Mouse (Mus musculus) midbrain, embryonic 10.5 days (tissue): Measurements from ENCODE around the gene Wdr82. TPM values are rescaled to one million over a fixed set of nuclear protein-coding genes. Genes with fewer than 3 reads are reported as not detected.

Experiments used
- DNase-seq: peaks from one replicate; pipeline ENCODE4 v3.0.0-alpha.2; 2017; ENCODE audit warnings: low spot score
- H3K27ac ChIP-seq: fragments of 300-500 bp; sonication (generic); replicated peaks from 2 replicates; pipeline ENCODE4 v1.5.1; 2016; ENCODE audit warnings: mild to moderate bottlenecking
- H3K27me3 ChIP-seq: fragments of 300-500 bp; sonication (generic); 2 replicates; pipeline ENCODE4 v1.6.1; 2016; ENCODE audit warnings: low read depth, mild to moderate bottlenecking; ENCODE audit not compliant: poor library complexity, severe bottlenecking
- H3K36me3 ChIP-seq: fragments of 300-500 bp; sonication (generic); 2 replicates; pipeline ENCODE4 v1.6.1; 2016; ENCODE audit warnings: mild to moderate bottlenecking, moderate library complexity
- H3K4me1 ChIP-seq: fragments of 300-500 bp; sonication (generic); 2 replicates; pipeline ENCODE4 v1.6.1; 2016
- H3K4me3 ChIP-seq: fragments of 300-500 bp; sonication (generic); 2 replicates; pipeline ENCODE4 v1.5.1; 2016; ENCODE audit warnings: mild to moderate bottlenecking, moderate library complexity
- H3K9me3 ChIP-seq: fragments of 300-500 bp; sonication (generic); replicated peaks from 2 replicates; pipeline ENCODE4 v1.6.1; 2016; ENCODE audit warnings: mild to moderate bottlenecking
- whole genome bisulfite sequencing: fragments of 180-500 bp; shearing (Covaris S2); methylation state at CpG from one replicate; pipeline ENCODE4 v1.1.7; 2016; 5-methylcytosine and 5-hydroxymethylcytosine counted together
- polyA plus RNA-seq: library from polyadenylated mRNA; unstranded; fragments of >200 nt; fragmentation: Nextera tagmentation; extraction: Ambion mirVana; gene quantifications from 2 replicates; pipeline ENCODE4 v1.2.1, GENCODE M21; 2016

Wdr82 gene
- polyA plus RNA-seq, 1 experiment from 2014 or later = 23.4 TPM

DNA sequence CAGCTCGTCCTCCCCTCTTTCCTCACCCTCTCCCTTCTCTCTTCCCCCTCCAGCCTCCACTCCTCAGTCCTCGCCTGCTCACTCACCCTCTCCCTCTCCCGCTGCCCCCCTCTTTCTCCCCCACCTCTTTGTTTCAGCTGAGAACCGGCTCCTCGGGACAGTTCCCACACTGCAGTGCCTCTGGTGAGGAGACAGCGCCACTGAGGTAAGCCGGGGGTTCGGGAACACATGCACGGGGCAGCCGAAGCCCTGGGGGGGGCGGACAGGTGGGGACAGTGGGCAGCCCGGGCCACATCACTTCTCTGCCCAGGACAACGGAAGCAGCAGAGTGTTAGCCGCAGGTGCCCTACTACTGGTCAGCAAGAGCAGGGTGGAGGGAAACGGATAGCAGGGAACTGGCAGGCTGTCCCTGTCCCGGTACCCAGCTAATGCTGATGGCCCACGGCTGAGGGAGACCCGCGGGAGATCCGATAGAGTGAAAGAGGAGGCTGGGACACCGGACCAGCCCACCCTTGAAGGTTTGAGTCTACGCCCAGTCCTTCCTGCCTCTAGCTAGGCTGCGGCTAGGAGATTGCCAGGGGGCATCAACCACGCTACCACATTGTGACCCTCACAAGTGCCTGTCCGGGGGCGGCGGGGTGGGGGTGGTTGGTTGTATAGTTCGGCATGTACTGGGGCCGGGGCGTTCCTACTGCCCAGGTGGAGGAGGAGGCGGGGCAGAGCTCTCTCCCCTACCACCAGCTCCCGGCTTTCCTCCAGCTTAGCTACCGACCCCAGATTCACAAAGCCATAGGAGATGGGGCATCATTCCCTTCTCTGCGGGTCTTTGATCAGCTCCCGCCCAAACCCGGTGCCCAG, 22.0 kb upstream of the Wdr82 start:
- Histone ChIP-seq H3K36me3 (peaks cover 38% of the 10 kb centered on the region), H3K4me1 (peaks cover 45% of the 10 kb centered on the region), H3K27me3 (peaks cover 31% of the 10 kb centered on the region)

GRCm38 (mm10) chr9:106149399-106149754, 21.4 kb upstream of the Wdr82 start:
- no peaks in the 10 kb centered on the region for H3K9me3 ChIP-seq
- peak overlapping the region; percentile 74 for H3K4me3 ChIP-seq
- H3K36me3 ChIP-seq = peaks cover 43% of the 10 kb centered on the region
- peaks cover 45% of the 10 kb centered on the region for H3K4me1 ChIP-seq
- H3K27ac ChIP-seq = peak overlapping the region; percentile 97
- DNase-seq = peak; percentile 38
- WGBS = 18% methylated on average over 10 of the region's 10 CpGs
- peaks cover 31% of the 10 kb centered on the region for H3K27me3 ChIP-seq

More for the DNA sequence above, 22.0 kb upstream of the Wdr82 start:
- DNase-seq = no peak
- Histone ChIP-seq H3K27ac (peak overlapping the region; percentile 97), H3K9me3 (no peaks in the 10 kb centered on the region), H3K4me3 (peak overlapping the region; percentile 74)
- 1% methylated on average over 36 of the region's 36 CpGs for WGBS

DNA sequence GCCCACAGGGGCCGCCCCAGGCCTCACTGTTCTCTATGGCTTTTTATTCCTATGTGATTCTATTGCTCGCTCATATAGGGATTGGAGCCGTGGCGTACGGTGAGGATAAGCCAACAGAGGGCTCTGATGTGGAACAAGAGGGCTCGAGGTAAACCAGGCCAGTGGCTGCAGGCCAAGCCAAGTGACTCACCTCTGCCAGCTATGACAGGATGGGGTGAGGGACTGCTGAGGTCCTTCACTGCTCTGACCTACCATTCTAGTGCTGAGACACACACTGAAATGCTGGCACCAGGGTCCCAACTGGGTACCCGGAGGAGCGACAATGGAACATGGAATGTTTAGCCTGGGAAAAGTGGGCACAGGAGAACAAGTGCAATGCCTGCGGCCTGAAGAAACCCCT, 16.6 kb upstream of the Wdr82 start:
- Histone ChIP-seq H3K4me3 (no peak overlapping the region), H3K36me3 (peaks cover 51% of the 10 kb centered on the region), H3K9me3 (no peaks in the 10 kb centered on the region), H3K27ac (peak overlapping the region; percentile 73; the same call in 1 of the 2 replicates), H3K4me1 (peaks cover 58% of the 10 kb centered on the region), H3K27me3 (peaks cover 10% of the 10 kb centered on the region)
- 92% methylated on average over 9 of the region's 9 CpGs for WGBS
- no peak for DNase-seq

- H3K4me3 ChIP-seq = no peak overlapping the region
- H3K36me3 ChIP-seq = peaks cover 36% of the 10 kb centered on the region
- H3K9me3 ChIP-seq = no peaks in the 10 kb centered on the region
- 65% methylated on average over 5 of the region's 5 CpGs for WGBS
- peak; percentile 78 for DNase-seq
- peaks cover 53% of the 10 kb centered on the region for H3K4me1 ChIP-seq
- peak overlapping the region; percentile 73 for H3K27ac ChIP-seq
- no peaks in the 10 kb centered on the region for H3K27me3 ChIP-seq
Measured at GRCm38 (mm10) chr9:106156419-106156818, 14.3 kb upstream of the Wdr82 start.

GRCm38 (mm10) chr9:106156921-106157622, 13.7 kb upstream of the Wdr82 start:
- WGBS = 82% methylated on average over 21 of the region's 21 CpGs
- Histone ChIP-seq H3K27me3 (peaks cover 4% of the 10 kb centered on the region; the same call in 1 of the 2 replicates), H3K27ac (peak overlapping the region; percentile 47), H3K9me3 (no peaks in the 10 kb centered on the region), H3K4me3 (no peak overlapping the region), H3K4me1 (peaks cover 53% of the 10 kb centered on the region), H3K36me3 (peaks cover 30% of the 10 kb centered on the region)
- no peak for DNase-seq

GRCm38 (mm10) chr9:106157623-106157925, 13.2 kb upstream of the Wdr82 start:
- WGBS = 85% methylated on average over 10 of the region's 10 CpGs
- H3K36me3 ChIP-seq = peaks cover 25% of the 10 kb centered on the region
- H3K9me3 ChIP-seq = no peaks in the 10 kb centered on the region
- peak overlapping the region; percentile 47; the same call in 1 of the 2 replicates for H3K27ac ChIP-seq
- no peak overlapping the region for H3K4me3 ChIP-seq
- H3K27me3 ChIP-seq = peaks cover 4% of the 10 kb centered on the region; the same call in 1 of the 2 replicates
- H3K4me1 ChIP-seq = peaks cover 53% of the 10 kb centered on the region
- no peak for DNase-seq

GRCm38 (mm10) chr9:106158037-106158491, 12.7 kb upstream of the Wdr82 start, which contains the start of gene Glyctk:
Gene Glyctk, minus strand, starts transcription at chr9:106158138.
- Histone ChIP-seq H3K4me1 (peaks cover 53% of the 10 kb centered on the region), H3K9me3 (no peaks in the 10 kb centered on the region), H3K36me3 (peaks cover 20% of the 10 kb centered on the region), H3K27me3 (peaks cover 4% of the 10 kb centered on the region; the same call in 1 of the 2 replicates), H3K4me3 (no peak within 1 kb of the TSS), H3K27ac (peak within 1 kb of the TSS; percentile 47; the same call in 1 of the 2 replicates)
- DNase-seq = no peak
- WGBS = 88% methylated on average over 6 of the region's 6 CpGs

- Histone ChIP-seq H3K27me3 (peaks cover 4% of the 10 kb centered on the region; the same call in 1 of the 2 replicates), H3K27ac (no peak overlapping the region), H3K9me3 (no peaks in the 10 kb centered on the region), H3K4me1 (peaks cover 53% of the 10 kb centered on the region), H3K36me3 (peaks cover 8% of the 10 kb centered on the region), H3K4me3 (peak overlapping the region; percentile 69)
- DNase-seq = no peak
- WGBS = 82% methylated on average over 9 of the region's 9 CpGs
Measured at GRCm38 (mm10) chr9:106159237-106159636, 11.5 kb upstream of the Wdr82 start.

DNA sequence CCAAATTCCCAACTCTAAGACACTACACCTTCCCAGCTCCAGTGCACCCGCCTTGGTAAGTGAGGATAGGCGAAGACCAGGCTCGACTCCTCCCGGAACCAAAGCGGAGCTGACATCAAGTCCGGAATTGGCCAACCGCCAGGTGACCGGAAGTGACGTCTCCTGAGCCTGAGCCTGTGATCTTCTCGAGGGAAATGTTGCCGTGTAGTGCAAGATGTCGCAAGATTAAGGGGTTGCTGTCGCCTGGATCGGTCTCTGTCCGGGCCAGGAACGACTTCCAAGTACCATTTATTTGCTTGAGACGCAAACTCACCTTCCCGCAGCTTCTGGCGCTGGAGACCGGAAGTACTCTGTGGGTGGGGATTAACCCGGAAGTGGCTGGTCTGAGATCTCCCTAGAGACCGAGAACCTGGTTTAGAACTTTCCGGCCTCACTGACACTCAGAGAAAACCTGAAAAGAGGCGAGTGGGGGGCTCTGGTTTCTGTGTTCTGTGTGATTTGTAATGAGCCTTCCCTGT, 10.9 kb upstream of the Wdr82 start:
- peak; percentile 90 for DNase-seq
- H3K4me3 ChIP-seq = peak overlapping the region; percentile 69
- peak overlapping the region; percentile 98 for H3K27ac ChIP-seq
- peaks cover 4% of the 10 kb centered on the region; the same call in 1 of the 2 replicates for H3K27me3 ChIP-seq
- H3K4me1 ChIP-seq = peaks cover 49% of the 10 kb centered on the region
- no peaks in the 10 kb centered on the region for H3K9me3 ChIP-seq
- 2% methylated on average over 24 of the region's 24 CpGs for WGBS
- peaks cover 3% of the 10 kb centered on the region for H3K36me3 ChIP-seq

DNA sequence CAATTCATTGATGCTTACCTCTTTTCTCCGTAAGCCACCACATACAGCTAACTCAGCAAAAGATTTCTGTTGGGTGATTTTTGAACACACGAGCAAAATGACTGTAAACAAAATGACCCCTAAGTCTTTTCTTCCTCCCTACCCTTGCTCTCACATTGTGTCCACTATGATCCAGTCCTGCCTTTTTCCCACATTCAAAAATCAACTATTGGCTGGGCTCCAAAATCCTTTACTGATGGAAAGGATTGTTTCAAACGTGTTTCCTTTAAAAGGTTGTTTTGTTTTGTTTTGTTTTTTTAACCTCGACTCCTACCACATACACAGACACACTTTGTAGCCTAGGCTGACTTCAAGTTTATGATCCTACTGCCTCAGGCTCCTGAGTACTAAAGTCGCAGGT, 10.3 kb upstream of the Wdr82 start:
- Histone ChIP-seq H3K9me3 (no peaks in the 10 kb centered on the region), H3K4me3 (peak overlapping the region; percentile 69), H3K4me1 (peaks cover 43% of the 10 kb centered on the region), H3K27ac (peak overlapping the region; percentile 98), H3K36me3 (no peaks in the 10 kb centered on the region; the same call in 1 of the 2 replicates), H3K27me3 (peaks cover 4% of the 10 kb centered on the region; the same call in 1 of the 2 replicates)
- DNase-seq = no peak
- WGBS = 46% methylated on average over 5 of the region's 5 CpGs

DNA sequence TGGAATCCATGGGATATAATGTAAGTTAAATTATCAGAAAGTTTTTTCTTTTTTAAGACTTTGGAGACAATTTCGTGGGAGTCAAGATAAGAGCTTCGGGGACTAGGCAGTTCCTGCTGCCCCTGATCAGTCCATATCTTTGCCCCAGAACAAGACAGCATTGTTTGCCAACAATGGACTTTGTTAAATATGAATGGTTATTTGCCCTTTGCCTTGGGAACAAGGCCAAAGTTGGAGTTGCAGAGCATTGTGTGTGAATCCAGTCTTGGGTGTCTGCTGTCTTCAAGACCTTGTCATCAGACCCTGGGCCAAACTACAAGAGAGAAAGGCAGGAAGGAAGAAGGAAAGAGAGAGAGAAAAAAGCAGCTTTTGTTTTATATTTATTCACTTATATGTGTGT, 4.0 kb upstream of the Wdr82 start:
- WGBS = 90% methylated on average over 2 of the region's 2 CpGs
- Histone ChIP-seq H3K27ac (no peak overlapping the region), H3K4me3 (no peak overlapping the region), H3K9me3 (no peaks in the 10 kb centered on the region), H3K27me3 (peaks cover 11% of the 10 kb centered on the region), H3K36me3 (no peaks in the 10 kb centered on the region), H3K4me1 (peaks cover 11% of the 10 kb centered on the region)
- DNase-seq = no peak

- Histone ChIP-seq H3K4me3 (no peak overlapping the region), H3K27me3 (peaks cover 9% of the 10 kb centered on the region), H3K9me3 (no peaks in the 10 kb centered on the region), H3K27ac (no peak overlapping the region), H3K36me3 (no peaks in the 10 kb centered on the region), H3K4me1 (peaks cover 13% of the 10 kb centered on the region)
- WGBS = 80% methylated on average over 3 of the region's 3 CpGs
- no peak for DNase-seq
Measured at GRCm38 (mm10) chr9:106167241-106167640, 3.5 kb upstream of the Wdr82 start.
